Mouse (Mus musculus) midbrain, postnatal 0 days (tissue): ENCODE data around the gene Esrrb. TPM values are rescaled to one million over a fixed set of nuclear protein-coding genes. Genes with fewer than 3 reads are reported as not detected.

Experiments
- ATAC-seq: fragments of 200-750 bp; cut with Nextera tagmentation; 2 replicates; pipeline ENCODE4 v1.8.0; 2017; ENCODE audit warnings: moderate number of reproducible peaks, mild to moderate bottlenecking, moderate TSS enrichment, moderate library complexity; ENCODE audit not compliant: low FRiP score
- DNase-seq: peaks from one replicate; pipeline ENCODE4 v3.0.0-alpha.2; 2015; ENCODE audit warnings: low spot score
- H3K27ac ChIP-seq: fragments of 300-500 bp; sonication (generic); 2 replicates; pipeline ENCODE4 v1.5.1; 2014; ENCODE audit warnings: low read depth, mild to moderate bottlenecking, low read length, mixed read lengths
- H3K27me3 ChIP-seq: fragments of 300-500 bp; sonication (generic); 2 replicates; pipeline ENCODE4 v1.6.1; 2014; ENCODE audit warnings: low read length, control low read depth, mixed read lengths; ENCODE audit not compliant: insufficient read depth
- H3K36me3 ChIP-seq: fragments of 300-500 bp; sonication (generic); 2 replicates; pipeline ENCODE4 v1.6.1; 2014; ENCODE audit warnings: low read length, control low read depth, mixed read lengths; ENCODE audit not compliant: insufficient read depth
- H3K4me1 ChIP-seq: fragments of 300-500 bp; sonication (generic); 2 replicates; pipeline ENCODE4 v1.6.1; 2014; ENCODE audit warnings: mild to moderate bottlenecking, control low read depth, antibody characterized with exemption, low read length, mixed read lengths; ENCODE audit not compliant: insufficient read depth
- H3K4me2 ChIP-seq: fragments of 300-500 bp; sonication (generic); 2 replicates; pipeline ENCODE4 v1.6.1; 2014; ENCODE audit warnings: low read depth, mild to moderate bottlenecking, low read length, mixed read lengths; ENCODE audit not compliant: poor library complexity, severe bottlenecking
- H3K4me3 ChIP-seq: fragments of 300-500 bp; sonication (generic); 2 replicates; pipeline ENCODE4 v1.5.1; 2014; ENCODE audit warnings: low read depth, mild to moderate bottlenecking, low read length, moderate library complexity
- H3K9ac ChIP-seq: fragments of 300-500 bp; sonication (generic); replicated peaks from 2 replicates; pipeline ENCODE4 v1.6.1; 2014; ENCODE audit warnings: mild to moderate bottlenecking, low read length, moderate library complexity, mixed read lengths; ENCODE audit not compliant: poor library complexity, severe bottlenecking
- H3K9me3 ChIP-seq: fragments of 300-500 bp; sonication (generic); 2 replicates; pipeline ENCODE4 v1.6.1; 2016; ENCODE audit warnings: low read length, control low read depth
- CTCF ChIP-seq: IDR thresholded peaks from 2 replicates; pipeline ENCODE4 v1.5.1; 2016; ENCODE audit warnings: antibody characterized with exemption, mild to moderate bottlenecking
- WGBS: fragments of 180-500 bp; shearing (Covaris S2); extraction: QIAGEN DNeasy Blood & Tissue Kit; methylation state at CpG from one replicate; pipeline ENCODE4 v1.1.7; 2014; 5-methylcytosine and 5-hydroxymethylcytosine counted together
- polyA plus RNA-seq: library from polyadenylated mRNA; unstranded; fragments of >200 nt; fragmentation: Nextera tagmentation; extraction: Ambion mirVana; gene quantifications from 2 replicates; pipeline ENCODE4 v1.2.1, GENCODE M21; 2015
- total RNA-seq: library from RNA; depleted of rRNA; stranded (reverse); fragments of >200 nt; gene quantifications from 2 replicates; pipeline ENCODE4 v1.2.3, GENCODE M21; 2014

The Esrrb gene
- total and polyA plus RNA-seq, 2 experiments from 2014 or later = 3.3 to 11.6 TPM

DNA sequence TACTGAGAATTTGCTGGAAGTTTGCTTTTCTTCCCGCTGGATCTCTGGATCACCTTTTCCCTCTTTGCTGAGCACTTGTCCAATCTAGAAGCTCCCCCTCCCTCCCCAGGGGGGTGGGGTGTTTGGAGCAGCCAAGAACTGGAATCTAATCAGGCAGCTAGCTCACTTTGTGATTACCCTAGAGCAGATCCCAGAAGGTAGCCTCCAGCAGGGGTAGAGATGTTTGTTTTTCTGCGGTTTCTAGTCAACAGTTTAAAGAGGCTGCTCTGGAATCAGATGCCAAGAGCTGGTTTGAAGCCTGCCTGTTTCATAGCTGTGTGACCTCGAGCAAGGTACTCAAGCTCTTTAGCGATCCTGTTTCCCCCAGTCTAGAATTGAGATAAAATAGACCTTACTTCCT, 177.8 kb downstream of the Esrrb start:
- TF ChIP-seq CTCF = no peak
- H3K9me3 ChIP-seq = no peaks in the 10 kb centered on the region
- no peaks in the 10 kb centered on the region for H3K36me3 ChIP-seq
- 71% methylated on average over 4 of the region's 4 CpGs for WGBS
- no peaks in the 10 kb centered on the region for H3K4me1 ChIP-seq
- no peaks in the 10 kb centered on the region for H3K27me3 ChIP-seq
- H3K9ac ChIP-seq = no peak overlapping the region
- DNase-seq = no peak
- ATAC-seq = no peak
- H3K4me2 ChIP-seq = no peak overlapping the region
- H3K27ac ChIP-seq = no peak overlapping the region
- no peak overlapping the region for H3K4me3 ChIP-seq

DNA sequence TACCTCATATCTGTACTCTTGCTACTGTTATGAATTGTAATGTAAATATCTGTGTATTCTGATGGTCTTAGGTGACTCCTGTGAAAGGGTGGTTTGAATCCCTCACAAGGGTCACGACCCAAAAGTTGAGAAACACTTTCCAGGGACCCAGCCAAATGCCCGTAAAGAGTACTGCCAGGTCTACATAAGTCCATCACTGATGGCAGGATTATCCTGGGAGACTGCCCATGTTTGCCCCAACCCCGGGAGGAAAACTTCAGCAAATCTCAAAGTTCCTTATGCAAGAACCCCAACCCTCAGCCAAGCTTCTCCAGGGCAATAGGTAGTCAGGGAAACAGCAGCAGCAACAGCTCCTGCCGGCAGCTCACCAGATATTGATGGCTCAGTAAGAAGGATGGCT, 178.6 kb downstream of the Esrrb start:
- ATAC-seq = no peak
- Histone ChIP-seq H3K9ac (no peak overlapping the region), H3K4me3 (no peak overlapping the region), H3K4me2 (no peak overlapping the region), H3K36me3 (no peaks in the 10 kb centered on the region), H3K27me3 (no peaks in the 10 kb centered on the region), H3K27ac (no peak overlapping the region), H3K9me3 (no peaks in the 10 kb centered on the region), H3K4me1 (no peaks in the 10 kb centered on the region)
- TF ChIP-seq CTCF = no peak
- 80% methylated on average over 4 of the region's 4 CpGs for WGBS
- DNase-seq = no peak

DNA sequence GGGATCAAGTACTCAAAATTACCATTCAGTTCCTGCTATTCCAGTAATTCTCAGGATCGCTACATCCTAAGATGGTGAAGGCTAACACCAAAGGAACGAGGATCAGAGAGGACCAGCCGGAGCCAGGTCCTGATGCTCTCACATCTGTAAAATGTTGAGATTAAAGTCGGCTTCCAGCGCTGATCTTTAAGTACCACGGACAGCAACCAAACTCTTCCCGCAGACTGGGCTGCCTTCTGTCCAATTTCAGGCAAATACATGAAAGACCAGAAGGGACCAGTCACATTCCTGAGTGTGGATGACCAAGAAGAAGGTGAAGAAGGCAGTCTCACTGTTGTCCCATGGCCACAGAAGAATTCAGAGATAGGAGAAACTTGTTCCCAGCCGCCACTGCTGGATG, 186.9 kb downstream of the Esrrb start:
- DNase-seq (no peak), ATAC-seq (no peak)
- H3K36me3 ChIP-seq = no peaks in the 10 kb centered on the region
- no peak for TF ChIP-seq CTCF
- no peaks in the 10 kb centered on the region for H3K9me3 ChIP-seq
- no peak overlapping the region for H3K27ac ChIP-seq
- 36% methylated on average over 8 of the region's 8 CpGs for WGBS
- no peak overlapping the region for H3K9ac ChIP-seq
- H3K4me2 ChIP-seq = no peak overlapping the region
- no peak overlapping the region for H3K4me3 ChIP-seq
- H3K27me3 ChIP-seq = 0 out of 2 replicates have a peak, but pooled peaks cover 6% of the 10 kb centered on the region
- H3K4me1 ChIP-seq = no peaks in the 10 kb centered on the region

DNA sequence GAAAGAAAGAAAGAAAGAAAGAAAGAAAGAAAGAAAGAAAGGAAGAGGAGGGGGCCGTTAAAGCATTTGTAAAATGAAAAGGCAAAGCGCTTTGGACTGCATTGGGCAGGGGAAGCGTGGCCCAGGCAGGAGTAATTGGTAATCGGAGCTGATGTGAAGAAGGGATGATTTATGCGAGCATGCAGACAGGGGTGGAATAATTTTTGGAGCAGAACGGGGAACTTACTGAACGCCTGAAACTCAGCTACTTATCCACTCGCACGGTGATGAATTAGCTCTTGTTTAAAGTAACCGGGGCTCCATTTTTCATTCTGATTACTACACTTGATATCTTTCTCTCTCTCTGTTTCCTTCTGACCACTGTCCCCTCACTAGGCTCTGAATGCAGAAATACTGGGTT, 192.1 kb downstream of the Esrrb start:
- Histone ChIP-seq H3K4me1 (no peaks in the 10 kb centered on the region), H3K36me3 (no peaks in the 10 kb centered on the region), H3K9me3 (no peaks in the 10 kb centered on the region), H3K4me2 (no peak overlapping the region), H3K27me3 (no peaks in the 10 kb centered on the region), H3K4me3 (no peak overlapping the region), H3K9ac (no peak overlapping the region), H3K27ac (no peak overlapping the region)
- TF ChIP-seq CTCF = no peak
- ATAC-seq (no peak), DNase-seq (no peak)
- WGBS = 39% methylated on average over 10 of the region's 10 CpGs

DNA sequence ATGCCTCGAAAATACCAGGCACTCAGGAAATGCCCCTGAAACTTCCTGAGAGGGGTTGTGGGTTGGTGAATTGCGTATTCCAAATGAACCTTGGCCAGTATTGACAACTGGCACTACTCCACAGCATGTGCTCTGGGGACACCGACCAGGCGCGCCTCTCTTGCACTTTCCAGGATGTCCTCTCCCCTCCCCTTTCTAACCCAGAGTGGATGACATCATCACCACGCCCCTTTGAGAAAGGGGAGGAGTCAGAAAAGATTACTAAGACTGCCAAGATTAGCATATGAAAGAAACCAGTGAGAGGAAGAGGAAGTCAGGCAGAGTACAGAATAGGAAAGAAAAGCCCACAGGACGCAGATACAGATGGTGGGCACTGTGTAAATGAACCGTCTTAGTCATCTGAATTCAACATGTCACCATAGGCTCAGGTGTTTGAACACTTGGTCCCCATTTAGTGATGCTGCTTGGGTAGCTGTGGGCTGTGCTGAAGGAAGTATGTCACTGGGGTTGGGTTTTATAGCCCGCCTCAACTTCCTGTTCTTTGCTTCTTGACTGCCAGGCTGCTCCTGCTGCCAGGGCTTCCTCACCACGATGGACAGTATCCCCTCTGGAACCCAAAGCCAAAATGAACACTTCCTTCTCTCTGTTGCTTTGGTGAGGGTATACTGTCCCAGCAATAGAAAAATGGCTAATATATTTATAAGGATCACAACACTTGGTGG, 196.0 kb downstream of the Esrrb start:
- DNase-seq = no peak
- no peaks in the 10 kb centered on the region for H3K4me1 ChIP-seq
- WGBS = 40% methylated on average over 10 of the region's 10 CpGs
- H3K27ac ChIP-seq = no peak overlapping the region
- H3K9ac ChIP-seq = no peak overlapping the region
- H3K4me2 ChIP-seq = no peak overlapping the region
- ATAC-seq = no peak
- H3K4me3 ChIP-seq = no peak overlapping the region
- no peaks in the 10 kb centered on the region for H3K9me3 ChIP-seq
- no peaks in the 10 kb centered on the region for H3K27me3 ChIP-seq
- no peak for TF ChIP-seq CTCF
- H3K36me3 ChIP-seq = no peaks in the 10 kb centered on the region

DNA sequence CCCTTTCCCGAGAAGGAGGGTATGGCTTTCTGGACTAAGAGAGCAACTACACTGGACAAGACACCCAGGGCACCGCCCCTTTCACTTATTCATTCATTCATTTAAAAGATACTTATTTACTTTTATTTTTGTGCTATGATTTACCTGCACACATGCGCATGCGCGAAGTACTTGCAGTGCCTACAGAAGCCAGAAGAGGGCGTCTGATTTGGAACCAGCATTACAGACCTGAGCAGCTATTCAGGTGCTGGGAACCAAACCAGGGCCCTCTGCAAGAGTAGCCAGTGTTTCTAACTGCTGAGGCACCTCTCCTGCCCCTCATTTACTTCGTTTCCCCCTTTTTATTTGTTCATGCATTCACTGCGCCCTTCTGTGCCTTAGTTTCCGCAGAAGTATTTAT, 198.0 kb downstream of the Esrrb start:
- H3K27ac ChIP-seq = no peak overlapping the region
- WGBS = 93% methylated on average over 9 of the region's 9 CpGs
- no peak overlapping the region for H3K4me3 ChIP-seq
- no peak overlapping the region for H3K4me2 ChIP-seq
- no peaks in the 10 kb centered on the region for H3K36me3 ChIP-seq
- no peak for DNase-seq
- no peaks in the 10 kb centered on the region for H3K4me1 ChIP-seq
- H3K9ac ChIP-seq = no peak overlapping the region
- no peaks in the 10 kb centered on the region for H3K9me3 ChIP-seq
- no peak for ATAC-seq
- no peak for TF ChIP-seq CTCF
- H3K27me3 ChIP-seq = no peaks in the 10 kb centered on the region
